Mouse (Mus musculus) kidney, adult 9 months (tissue): ENCODE data around the gene Lgals7.

Experiments used
- DNase-seq: peaks from one replicate; pipeline ENCODE4 v3.0.0; 2022

Lgals7 gene

DNA sequence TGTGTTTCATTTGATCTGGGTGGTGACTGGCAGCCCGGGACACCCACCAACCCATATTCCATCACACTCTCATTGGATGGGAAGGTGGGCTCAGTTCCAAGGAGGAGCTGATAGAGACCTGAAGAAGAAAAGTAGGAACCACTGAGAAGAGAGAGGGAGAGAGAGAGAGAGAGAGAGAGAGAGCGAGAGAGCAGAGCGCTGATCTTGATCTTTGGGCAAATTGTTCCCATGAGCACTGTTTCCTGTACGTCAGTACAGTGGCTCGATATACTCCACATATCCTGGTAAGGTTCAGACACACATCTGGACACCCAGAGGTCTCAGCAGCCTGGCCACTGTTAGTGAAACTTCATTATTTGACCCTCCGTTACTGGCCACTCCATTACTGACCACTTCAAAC is at the start of gene Lgals7:
Lgals7 (plus strand) TSS at position 314 of the 400 bp plus-strand sequence.
- no peak for DNase-seq

DNA sequence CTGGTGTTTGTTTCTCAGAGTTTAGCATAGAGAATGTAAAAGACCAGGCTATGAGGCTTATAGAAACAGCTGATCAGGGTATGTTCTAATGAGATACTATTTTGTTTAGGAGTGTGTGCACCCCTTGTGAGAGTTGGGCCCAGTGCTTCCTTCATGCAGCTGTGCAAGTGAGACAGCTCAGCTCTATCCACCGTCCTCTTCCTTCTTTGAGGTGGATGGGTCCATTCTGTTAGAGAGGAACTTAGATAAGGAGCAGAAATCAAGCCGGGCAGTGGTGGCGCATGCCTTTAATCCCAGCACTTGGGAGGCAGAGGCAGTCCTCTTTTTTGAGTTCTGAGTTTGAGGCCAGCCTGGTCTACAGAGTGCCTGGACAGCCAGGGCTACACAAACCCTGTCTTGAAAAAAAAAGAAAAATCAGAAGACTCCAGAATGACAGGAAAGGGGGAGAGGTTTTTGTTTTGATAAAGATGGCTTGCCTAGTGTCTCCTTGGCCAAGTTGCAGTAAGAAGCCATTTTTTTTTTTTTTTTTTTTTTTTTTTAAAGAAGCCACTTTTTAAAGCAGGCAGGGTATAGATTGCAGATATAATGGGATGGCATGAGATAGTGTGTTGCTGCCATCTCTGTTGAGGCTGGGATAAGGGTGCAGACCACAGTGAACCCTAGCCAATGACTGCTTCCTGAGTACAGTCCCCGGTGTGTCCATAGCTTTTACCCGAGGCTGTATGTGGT is 49.2 kb upstream of the Lgals7 start:
- no peak for DNase-seq

DNA sequence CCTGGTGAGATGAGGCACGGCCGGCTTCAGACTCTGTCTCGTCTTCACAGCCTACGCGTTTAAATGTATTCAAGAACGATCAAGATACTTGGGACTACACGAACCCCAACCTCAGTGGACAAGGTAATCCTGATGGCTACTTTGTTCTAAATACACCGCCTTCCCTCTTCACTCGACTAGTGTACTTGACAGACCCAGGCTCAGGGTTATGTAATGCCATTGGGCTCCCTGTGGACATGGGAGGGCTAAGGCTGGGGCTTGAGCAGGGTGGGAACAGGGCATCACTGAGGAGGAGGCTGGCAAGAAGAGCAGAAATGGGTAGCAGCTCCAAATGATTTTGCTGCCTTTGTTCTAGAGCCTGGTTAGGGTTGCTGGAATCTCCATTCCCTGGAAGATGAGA is 48.4 kb upstream of the Lgals7 start:
- no peak for DNase-seq

DNA sequence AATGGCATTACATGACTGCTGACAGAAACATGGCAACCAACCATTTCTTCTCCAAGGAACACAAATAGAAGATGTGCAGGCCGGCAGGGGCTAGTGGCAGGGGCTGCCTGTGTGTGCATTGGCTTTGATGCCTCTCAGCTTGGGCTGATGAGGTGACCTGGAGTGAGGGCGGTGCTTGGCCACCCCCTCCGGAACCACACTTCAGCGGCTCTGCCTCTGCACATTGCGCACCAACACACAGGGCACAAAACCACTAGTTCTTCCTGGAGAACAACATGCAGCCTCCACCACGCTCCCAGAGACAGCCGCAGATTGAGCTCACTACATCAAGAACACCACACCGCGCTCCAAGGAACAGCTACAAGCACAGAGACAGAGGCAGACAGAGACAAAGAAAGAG is 47.5 kb upstream of the Lgals7 start:
- DNase-seq, result no peak

DNA sequence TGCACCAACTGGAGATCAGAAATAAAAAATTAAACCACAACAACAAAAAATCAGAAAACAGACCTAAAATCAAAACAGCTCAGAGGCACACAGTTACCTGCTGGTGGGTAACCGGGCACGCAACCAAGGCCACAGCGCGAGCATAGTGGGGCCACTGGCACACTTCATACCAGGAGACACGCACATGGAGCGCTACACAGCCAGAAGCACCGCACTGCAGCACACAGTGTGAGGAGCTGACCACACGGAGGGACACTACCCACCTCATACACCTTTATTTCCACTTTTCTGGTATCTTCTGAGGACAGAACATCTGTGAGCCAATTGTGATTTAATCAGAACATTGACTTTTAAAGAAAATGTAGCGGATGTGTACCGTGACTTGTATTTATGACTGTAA is 46.7 kb upstream of the Lgals7 start:
- DNase-seq, result no peak

DNA sequence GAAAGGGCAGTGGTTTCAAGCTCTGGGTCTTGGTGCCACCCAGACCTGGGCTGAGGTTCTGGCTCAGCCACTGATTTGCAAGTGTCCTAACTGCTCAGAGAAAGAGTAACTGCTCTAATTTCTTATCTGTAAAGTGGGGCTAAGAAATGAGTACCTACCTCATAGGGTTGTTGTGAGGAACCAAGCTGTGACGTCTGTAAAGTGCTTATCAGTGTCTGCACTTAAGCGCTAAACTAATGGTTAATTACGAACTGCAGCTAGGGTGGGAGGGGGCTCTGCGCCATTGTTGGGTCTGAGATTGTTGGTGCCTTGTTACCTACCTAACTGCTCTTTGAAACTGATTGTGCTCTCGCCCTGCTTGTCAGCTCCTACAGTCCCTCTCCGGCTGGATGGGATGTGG is 46.1 kb upstream of the Lgals7 start:
- no peak for DNase-seq

DNA sequence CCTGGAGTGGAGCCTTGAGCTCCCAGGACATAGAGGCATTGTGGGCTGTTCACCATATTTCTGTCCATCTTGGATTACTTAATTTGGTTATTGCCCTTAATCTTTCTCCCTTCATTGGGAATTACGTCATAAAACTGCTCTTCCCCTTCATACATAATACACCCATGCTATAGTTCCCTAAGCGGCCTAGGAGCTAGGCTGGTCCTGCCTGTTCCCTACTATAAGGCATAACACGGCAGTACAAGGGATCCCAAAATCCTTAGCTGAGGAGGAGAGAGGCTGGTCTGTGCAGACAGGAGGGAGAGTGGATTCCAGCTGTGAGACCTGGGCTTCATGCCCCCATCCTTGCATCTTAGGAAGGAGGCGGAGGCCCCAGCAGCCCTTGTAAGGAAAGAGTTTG is 45.7 kb upstream of the Lgals7 start:
- no peak for DNase-seq

DNA sequence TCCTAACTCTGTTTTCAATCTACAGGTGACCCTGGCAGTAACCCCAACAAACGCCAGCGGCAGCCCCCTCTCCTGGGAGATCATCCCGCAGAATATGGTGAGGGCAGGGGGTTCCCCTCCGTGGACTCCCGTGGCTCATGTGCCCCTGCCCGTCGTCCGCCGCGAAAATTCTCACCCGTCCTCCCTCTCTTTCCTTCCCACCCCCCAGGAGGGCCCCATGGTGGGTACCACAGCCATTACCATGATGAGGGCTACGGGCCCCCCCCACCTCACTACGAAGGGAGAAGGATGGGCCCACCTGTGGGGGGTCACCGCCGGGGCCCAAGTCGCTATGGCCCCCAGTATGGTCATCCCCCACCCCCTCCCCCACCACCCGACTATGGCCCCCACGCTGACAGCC is 45.2 kb upstream of the Lgals7 start:
- DNase-seq, result no peak

DNA sequence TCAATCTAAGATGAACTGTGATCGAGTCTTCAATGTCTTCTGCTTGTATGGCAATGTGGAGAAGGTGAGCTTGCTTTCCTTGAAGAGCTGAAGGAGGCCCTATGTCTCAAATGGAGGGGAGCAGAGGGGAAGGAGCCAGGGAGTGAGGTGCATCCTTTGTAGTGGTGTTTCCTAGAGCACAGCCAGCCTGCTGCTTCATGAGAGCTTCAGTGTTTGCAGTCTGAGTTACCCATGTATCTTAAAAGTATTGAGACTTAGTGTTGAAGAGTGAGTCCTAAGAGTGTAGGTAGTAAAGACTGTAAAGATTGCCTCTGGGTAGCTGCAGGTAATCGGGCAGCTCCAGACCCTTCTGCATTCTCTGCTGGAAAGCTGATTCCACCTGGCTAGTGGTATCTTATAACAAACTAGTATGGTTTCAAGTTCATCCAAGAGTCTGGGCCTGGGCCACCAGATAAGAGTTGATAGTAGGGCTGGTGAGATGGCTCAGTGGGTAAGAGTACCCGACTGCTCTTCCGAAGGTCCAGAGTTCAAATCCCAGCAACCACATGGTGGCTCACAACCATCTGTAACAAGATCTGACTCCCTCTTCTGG is 44.7 kb upstream of the Lgals7 start:
- no peak for DNase-seq

DNA sequence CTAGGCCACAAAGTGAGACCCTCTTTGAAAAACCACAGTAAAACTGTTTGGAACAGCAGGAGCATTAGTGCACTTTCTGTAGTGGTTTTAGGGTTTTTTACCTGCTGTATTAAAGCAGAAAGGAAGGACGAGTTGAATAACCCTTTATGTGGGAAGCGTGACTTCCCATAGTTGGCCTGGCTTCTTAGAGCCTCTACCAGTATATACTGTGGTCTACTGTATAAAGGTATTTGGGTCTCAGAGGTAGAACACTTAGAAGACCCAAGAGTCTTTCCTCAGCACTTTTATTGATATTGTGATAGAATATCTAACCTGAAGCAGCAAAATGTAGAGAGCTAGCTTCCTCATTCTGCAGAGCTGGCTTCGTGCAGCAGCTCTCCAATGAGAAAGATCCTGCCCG is 44.1 kb upstream of the Lgals7 start:
- no peak for DNase-seq

DNA sequence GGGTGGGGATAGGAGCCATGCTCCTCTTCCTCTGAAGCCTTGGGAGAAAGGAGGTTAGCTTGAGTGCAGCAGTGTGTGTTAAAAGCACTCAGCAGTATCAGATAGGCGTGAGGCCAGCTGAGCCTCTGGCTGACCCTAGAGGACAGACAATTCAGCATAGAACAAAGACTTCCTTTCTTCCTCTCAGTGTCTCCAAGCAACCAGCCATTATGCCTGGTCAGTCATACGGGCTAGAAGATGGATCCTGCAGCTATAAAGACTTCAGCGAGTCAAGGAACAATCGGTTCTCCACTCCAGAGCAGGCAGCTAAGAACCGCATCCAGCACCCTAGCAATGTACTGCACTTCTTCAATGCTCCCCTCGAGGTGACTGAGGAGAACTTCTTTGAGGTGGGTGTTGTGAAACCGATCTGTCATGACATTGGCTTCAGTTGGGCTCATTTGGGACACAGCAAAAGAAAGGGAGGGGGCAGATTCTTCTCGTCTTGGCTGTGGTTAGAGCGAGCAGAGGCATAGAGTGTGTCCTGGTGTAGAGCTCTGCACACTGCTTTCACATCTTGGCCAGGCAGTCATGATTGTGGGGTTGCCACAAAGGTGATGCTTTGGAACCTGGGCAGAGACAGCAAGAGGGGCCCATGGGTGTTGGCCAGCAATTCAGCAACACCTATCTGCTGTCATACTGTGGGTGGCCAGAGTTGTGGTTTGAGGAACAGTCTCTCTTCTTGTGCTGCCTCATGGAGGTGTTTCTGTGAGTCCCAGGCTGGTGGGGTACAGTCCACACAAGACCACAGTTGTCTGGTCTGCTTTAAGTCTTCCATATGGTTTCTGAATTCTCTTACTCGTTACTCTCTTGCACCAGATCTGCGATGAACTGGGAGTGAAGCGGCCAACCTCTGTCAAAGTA is 43.0 kb upstream of the Lgals7 start:
- DNase-seq, result peak; percentile 70

DNA sequence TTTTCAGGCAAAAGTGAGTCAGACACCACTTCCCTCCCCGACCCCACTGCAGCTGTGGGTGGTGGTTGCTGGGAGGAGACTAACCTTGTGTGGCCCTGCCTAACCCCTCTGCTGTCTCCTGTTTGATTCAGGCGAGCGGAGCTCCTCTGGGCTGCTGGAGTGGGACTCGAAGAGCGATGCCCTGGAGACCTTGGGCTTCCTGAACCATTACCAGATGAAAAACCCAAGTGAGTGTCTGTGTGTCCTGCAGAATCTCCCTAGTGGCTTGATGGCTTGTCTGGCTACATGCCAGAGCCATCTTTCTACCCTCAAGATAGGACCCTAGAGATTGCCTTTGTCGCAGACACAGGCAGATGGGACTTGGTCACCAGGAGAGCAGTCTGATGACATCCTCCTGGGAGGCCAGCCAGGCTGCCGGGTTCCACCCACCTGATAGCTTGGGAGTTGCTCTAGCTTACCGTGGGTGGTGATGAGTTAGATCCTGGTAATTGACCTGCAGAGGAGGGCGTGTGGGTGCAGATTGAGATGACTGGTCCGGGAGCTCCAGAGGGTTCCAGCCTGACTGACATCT is 42.3 kb upstream of the Lgals7 start:
- no peak for DNase-seq

DNA sequence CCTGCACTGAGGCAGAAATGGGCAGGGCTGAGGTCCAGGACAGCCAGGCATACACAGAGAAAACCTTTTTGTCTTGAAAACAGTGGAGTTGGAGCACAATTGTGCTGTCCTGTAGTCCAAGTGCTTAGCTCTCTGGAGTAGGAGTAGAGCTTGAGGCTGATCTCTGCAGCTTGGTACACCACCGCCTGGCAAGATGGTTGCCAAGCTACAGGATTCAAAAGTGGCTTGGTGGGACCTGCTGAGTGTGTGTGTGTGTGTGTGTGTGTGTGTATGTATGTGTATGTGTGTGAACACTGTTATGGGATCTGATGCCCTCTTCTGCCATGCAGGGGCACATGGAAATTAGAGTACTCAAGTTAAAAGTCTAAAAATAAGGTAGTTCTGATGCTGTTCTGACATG is 41.1 kb upstream of the Lgals7 start:
- DNase-seq, result no peak

DNA sequence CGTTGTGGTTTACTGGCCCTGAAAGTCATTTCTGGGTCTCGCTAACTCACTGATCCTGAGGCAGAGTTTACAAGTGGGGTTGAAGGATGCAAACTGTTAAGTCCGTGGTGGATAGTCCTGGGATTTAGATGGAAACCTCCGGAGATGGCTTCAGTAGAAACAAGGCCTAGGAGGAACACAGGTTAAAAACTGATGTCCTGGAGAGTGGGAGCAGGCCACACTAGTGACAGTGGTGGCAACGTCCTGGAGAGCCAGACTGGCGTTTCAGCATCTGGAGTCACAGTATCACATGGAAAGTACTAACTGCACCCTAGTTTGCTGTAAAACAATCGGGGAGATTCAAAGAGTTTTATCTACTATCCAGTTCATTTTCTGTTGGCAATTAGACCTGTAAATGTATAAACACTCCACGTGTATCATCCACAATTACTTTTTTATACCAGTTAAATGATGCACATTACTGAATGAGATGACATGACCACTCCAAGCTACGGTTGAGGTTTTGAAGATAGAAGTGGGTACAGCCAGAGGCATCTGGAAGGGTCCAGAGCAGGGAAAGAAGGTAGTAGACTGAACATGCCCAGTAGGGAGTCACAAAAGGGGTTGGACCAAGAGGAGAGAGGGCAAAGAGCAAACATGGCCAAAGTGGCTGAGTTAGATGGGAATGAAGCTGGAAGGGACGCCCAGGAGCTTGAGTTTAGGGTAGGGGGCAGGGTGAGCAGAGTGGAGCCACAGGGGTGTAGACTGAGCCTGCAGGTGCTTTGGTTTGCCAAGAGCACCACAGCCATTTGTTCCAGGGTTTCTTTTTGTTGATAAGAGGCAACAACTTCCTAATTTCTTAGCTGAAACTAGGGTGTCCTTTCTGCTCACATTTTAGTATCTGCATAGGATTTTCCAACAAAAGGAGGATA is 40.4 kb upstream of the Lgals7 start:
- peak; percentile 64 for DNase-seq

DNA sequence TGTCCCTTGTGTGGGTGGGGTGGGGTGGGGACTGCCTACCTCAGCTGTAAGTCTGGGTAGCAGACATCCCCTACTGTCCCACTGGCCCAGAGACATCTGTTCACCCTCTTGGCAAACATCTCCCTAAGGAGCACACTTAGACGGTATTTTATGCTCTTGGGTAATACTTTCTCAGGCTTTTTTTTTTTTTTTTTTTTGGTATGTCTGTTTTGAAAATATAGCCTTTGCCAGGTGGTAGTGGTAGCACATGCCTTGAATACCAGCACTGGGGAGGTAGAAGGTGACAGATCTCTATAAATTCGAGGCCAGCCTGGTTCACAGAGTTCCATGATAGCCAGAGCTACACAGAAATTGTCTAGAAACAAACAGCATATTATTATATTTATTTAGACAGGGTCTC is 39.7 kb upstream of the Lgals7 start:
- no peak for DNase-seq

DNA sequence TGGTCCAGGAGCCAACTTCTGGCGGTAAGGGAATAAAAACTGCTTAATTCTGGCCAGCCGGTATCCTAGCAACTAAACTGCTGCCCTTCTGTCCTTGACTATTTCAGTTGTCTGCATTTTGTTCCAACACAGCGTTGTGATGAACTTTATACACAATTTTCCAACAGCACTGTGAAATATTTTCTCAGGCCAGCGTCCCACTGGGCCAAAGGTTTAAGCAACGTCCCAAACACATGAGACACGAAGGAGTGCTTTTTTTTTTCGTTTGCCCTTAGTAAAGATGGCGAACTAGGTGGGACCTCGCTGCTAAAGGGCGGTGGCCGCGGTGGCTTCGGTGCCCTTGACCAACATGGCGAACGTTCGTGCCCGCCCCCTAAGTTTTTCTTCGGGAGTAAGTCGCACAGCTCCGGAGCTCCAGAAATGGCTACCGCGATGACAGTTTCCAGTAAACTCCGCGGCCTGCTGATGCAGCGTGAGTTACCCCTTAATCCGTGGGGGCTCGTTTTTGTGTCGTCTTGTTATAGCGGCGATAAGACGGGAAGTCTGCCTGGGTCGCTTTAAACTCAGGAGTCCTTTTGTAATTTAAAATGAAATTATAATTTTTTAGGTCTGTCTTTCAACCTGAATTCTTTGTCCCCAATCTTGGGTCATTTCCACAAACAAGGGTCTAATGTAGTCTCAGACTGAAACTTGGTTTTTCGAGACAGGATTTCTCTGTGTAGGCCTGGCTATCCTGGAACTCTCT is 38.5 kb upstream of the Lgals7 start, which contains the start of gene Ech1:
Ech1 (plus strand) TSS at position 277 of the 745 bp plus-strand sequence.
- peak; percentile 98 for DNase-seq

DNA sequence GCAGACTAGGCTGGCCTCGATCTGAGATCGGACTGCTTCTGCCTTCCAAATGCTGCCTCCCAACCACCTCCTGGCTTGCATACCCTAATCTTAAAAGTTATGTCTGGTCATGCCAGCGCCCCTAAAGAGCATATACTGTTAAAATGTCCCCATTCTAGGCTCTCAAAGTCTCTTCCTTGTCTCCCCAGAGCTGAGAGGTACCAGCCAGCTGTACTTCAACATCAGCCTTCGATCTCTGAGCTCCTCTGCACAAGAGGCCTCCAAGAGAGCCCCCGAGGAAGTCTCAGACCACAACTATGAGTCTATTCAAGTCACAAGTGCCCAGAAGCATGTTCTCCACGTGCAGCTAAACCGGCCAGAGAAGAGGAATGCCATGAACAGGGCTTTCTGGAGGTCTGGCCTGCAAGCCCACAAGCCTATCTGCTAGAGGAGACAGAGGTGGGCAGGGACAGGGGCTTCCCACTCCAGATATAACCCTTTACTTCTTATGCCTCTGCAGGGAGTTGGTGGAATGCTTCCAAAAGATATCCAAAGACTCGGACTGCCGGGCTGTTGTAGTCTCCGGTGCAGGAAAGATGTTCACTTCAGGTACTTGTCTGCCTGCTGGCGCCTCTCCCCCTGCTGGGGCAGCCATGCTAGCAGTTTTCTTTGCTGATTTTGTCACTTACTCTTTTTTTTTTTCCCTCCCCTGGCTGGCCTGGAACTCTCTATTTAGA is 37.8 kb upstream of the Lgals7 start:
- peak; percentile 64 for DNase-seq

DNA sequence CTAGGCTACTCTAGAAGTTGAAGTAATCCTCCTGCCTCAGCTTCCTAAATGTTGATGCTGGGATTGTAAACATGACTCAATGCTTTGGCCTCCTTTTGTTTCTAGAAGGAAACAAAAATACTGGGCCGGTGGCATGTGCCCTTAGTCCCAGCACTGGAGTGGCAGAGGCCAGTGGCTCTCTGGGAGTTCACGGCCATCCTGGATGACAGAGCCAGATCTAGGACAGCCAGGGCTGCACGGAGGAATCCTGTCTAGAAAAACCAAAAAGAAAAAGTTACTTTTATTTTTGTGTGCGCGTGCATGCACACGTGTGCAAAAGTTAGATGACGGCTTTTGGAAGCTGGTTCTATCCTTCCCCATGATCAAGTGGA is 37.3 kb upstream of the Lgals7 start:
- no peak for DNase-seq

DNA sequence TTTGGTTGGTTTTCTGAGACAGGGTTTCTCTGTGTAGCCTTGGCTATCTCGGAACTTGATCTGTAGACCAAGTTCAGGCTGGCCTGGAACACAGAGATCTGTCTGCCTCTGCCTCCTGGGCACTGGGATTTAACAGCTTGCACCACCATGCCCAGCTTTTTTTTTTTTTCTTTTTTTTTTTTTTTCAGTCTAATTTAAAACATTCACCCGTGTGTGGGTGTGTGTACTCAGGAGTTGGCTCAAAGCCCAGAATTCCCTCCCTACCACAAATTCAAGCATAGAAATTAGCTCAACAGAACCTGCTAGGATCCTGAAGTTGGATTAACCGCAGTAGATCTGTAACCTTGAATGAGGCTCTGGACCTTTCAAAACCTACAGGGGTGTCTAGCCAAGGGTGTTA is 36.3 kb upstream of the Lgals7 start:
- DNase-seq, result peak; percentile 73

DNA sequence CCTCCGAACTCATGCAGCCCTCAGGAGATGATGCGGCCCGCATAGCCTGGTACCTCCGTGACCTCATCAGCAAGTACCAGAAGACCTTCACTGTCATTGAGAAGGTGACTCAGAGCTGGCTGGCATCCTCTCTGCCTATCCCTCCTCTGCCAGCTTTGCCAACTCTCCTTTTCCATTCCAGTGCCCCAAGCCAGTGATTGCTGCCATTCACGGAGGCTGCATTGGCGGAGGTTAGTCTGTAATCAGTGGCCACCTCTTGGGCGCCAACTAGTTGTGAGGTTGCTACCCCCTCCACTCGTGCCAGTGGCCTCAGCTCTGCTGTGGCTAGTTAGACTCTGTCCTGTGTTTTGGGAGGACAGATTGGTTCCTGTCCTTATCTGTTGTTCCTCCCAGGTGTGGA is 33.8 kb upstream of the Lgals7 start:
- no peak for DNase-seq

DNA sequence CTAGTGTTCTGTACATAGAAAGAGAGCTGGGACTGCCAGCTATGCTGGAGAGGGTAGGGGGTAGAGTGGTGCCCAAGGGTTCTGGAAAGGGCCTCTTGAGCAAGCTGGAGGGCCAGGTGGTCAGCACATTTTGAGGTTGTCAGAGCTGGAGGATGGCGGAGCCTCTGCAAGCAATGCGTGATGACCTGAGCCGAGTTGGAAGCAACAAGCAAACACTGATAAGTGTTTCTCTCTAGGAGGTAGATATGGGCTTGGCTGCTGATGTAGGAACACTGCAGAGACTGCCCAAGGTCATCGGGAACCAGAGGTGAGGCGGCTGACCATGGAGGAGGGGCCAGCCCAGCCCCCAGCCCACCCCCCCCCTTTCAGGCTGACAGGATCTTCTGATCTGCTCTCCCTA is 32.7 kb upstream of the Lgals7 start:
- DNase-seq, result no peak
